Comparison of ENCODE assay signal across 31 mouse cellular contexts in genomic region chr5:33841331-33841730, GRCm38 (mm10).
"Had no signal": no experiment of that assay in that cellular context is flagged by ENCODE, and none has a peak within 500 bp of the region (broad histone marks: within the 10 kb centered on the region; RNA-seq: fewer than 3 reads in every experiment).

No protein-coding gene starts in this region.

- H3K4me1 ChIP-seq: limb, embryonic 10.5 days; limb, embryonic 12.5 days; limb, embryonic 13.5 days; limb, embryonic 15.5 days; lung, embryonic 15.5 days; midbrain, embryonic 10.5 days; midbrain, embryonic 12.5 days; midbrain, embryonic 13.5 days; midbrain, embryonic 15.5 days had no signal

- H3K27ac ChIP-seq: left cerebral cortex, adult 2 months; limb, embryonic 10.5 days; limb, embryonic 12.5 days; limb, embryonic 13.5 days; limb, embryonic 15.5 days; liver, embryonic 13.5 days; liver, embryonic 14.5 days; liver, embryonic 15.5 days; lung, embryonic 15.5 days; macrophage; midbrain, embryonic 10.5 days; midbrain, embryonic 12.5 days; midbrain, embryonic 13.5 days; midbrain, embryonic 15.5 days had no signal

- H3K9me3 ChIP-seq: limb, embryonic 10.5 days; limb, embryonic 12.5 days; limb, embryonic 13.5 days; limb, embryonic 15.5 days; liver, embryonic 13.5 days; liver, embryonic 15.5 days; lung, embryonic 15.5 days; megakaryocyte, embryonic 14.5 days; midbrain, embryonic 10.5 days; midbrain, embryonic 12.5 days; midbrain, embryonic 13.5 days; midbrain, embryonic 15.5 days had no signal

- H3K4me2 ChIP-seq: limb, embryonic 12.5 days; limb, embryonic 13.5 days; limb, embryonic 15.5 days; liver, embryonic 11.5 days; liver, embryonic 13.5 days; liver, embryonic 15.5 days; lung, embryonic 14.5 days; lung, embryonic 15.5 days; midbrain, embryonic 11.5 days; midbrain, embryonic 12.5 days; midbrain, embryonic 13.5 days; midbrain, embryonic 15.5 days had no signal

- H3K4me3 ChIP-seq: left cerebral cortex, adult 2 months; limb, embryonic 10.5 days; limb, embryonic 12.5 days; limb, embryonic 13.5 days; limb, embryonic 15.5 days; liver, embryonic 13.5 days; liver, embryonic 15.5 days; lung, embryonic 15.5 days; megakaryocyte, embryonic 14.5 days; midbrain, embryonic 10.5 days; midbrain, embryonic 12.5 days; midbrain, embryonic 13.5 days; midbrain, embryonic 15.5 days; myocyte had no signal

- H3K27me3 ChIP-seq: limb, embryonic 12.5 days; limb, embryonic 13.5 days; limb, embryonic 15.5 days; liver, embryonic 13.5 days; liver, embryonic 15.5 days; lung, embryonic 15.5 days; megakaryocyte, embryonic 14.5 days; midbrain, embryonic 12.5 days; midbrain, embryonic 13.5 days; midbrain, embryonic 15.5 days had no signal

- H3K9ac ChIP-seq: limb, embryonic 12.5 days; limb, embryonic 13.5 days; limb, embryonic 15.5 days; liver, embryonic 13.5 days; liver, embryonic 14.5 days; liver, embryonic 15.5 days; liver, postnatal 0 days; lung, embryonic 14.5 days; lung, embryonic 15.5 days; midbrain, embryonic 12.5 days; midbrain, embryonic 13.5 days; midbrain, embryonic 15.5 days had no signal

- ATAC-seq: liver, postnatal 0 days; lung, postnatal 0 days; midbrain, embryonic 13.5 days; midbrain, embryonic 15.5 days; midbrain, embryonic 16.5 days had no signal

- DNase-seq: left cerebral cortex, postnatal 4 days; liver; liver, embryonic 13.5 days; liver, postnatal 0 days; lung, adult 18-20 months; lung, adult 2 months; lung, embryonic 14.5 days; lung, postnatal 10 days; lung, postnatal 14 days; lung, postnatal 36 days; lung, postnatal 4 days; midbrain, embryonic 14.5 days had no signal
